Mouse (Mus musculus) C2C12 (cell line): ENCODE data around the gene Trp73. TPM values are rescaled to one million over a fixed set of nuclear protein-coding genes. Genes with fewer than 3 reads are reported as not detected.

Experiments
- H3K27me3 ChIP-seq: one replicate; pipeline ENCODE4 v1.6.1; 2011; ENCODE audit not compliant: control insufficient read depth, insufficient read depth, insufficient read length
- H3K36me3 ChIP-seq: one replicate; pipeline ENCODE4 v1.6.1; 2011; ENCODE audit not compliant: control insufficient read depth, insufficient read depth
- H3K4me3 ChIP-seq: one replicate; pipeline ENCODE4 v1.5.1; 2011; ENCODE audit warnings: mild to moderate bottlenecking, control low read depth; ENCODE audit not compliant: poor library complexity, insufficient read depth, severe bottlenecking
- H3K79me2 ChIP-seq: one replicate; pipeline ENCODE4 v1.6.1; 2011; ENCODE audit not compliant: control insufficient read depth, insufficient read depth
- H3K79me3 ChIP-seq: one replicate; pipeline ENCODE4 v1.6.1; 2011; ENCODE audit warnings: low read depth, control low read depth
- H3ac ChIP-seq: one replicate; pipeline ENCODE3; 2011; ENCODE audit warnings: low read depth; ENCODE audit not compliant: control insufficient read depth, insufficient read length
- CEBPB ChIP-seq: IDR thresholded peaks from one replicate; pipeline ENCODE4 v1.6.1; 2011; ENCODE audit warnings: low read depth, mild to moderate bottlenecking, control low read depth, moderate library complexity
- CTCF ChIP-seq: IDR thresholded peaks from one replicate; pipeline ENCODE4 v1.5.1; 2011; ENCODE audit not compliant: control insufficient read depth, insufficient read depth, insufficient read length
- FOSL1 ChIP-seq: IDR thresholded peaks from one replicate; pipeline ENCODE4 v1.8.0; 2011; ENCODE audit warnings: mild to moderate bottlenecking, low read length; ENCODE audit not compliant: poor library complexity, insufficient read depth, severe bottlenecking
- MAX ChIP-seq: IDR thresholded peaks from one replicate; pipeline ENCODE4 v1.6.1; 2011; ENCODE audit warnings: mild to moderate bottlenecking, control low read depth
- MYOD1 ChIP-seq: IDR thresholded peaks from one replicate; pipeline ENCODE4 v1.6.1; 2011; ENCODE audit warnings: low read depth; ENCODE audit not compliant: control insufficient read depth, insufficient read length
- MYOG ChIP-seq: IDR thresholded peaks from one replicate; pipeline ENCODE4 v1.6.1; 2011; ENCODE audit not compliant: control insufficient read depth, insufficient read length; ENCODE audit errors: extremely low read depth
- USF1 ChIP-seq: IDR thresholded peaks from one replicate; pipeline ENCODE4 v1.6.1; 2011; ENCODE audit warnings: low read depth, mild to moderate bottlenecking, control low read depth, moderate library complexity
- polyA plus RNA-seq: library from polyadenylated mRNA; unstranded; fragments of >200 nt; fragmentation: generic; extraction: Trizol; gene quantifications from one replicate; pipeline ENCODE4 v1.2.1, GENCODE M21; 2012; ENCODE audit warnings: missing spikeins

Gene Trp73
- polyA plus RNA-seq, 1 experiment, result 0.01 TPM

DNA sequence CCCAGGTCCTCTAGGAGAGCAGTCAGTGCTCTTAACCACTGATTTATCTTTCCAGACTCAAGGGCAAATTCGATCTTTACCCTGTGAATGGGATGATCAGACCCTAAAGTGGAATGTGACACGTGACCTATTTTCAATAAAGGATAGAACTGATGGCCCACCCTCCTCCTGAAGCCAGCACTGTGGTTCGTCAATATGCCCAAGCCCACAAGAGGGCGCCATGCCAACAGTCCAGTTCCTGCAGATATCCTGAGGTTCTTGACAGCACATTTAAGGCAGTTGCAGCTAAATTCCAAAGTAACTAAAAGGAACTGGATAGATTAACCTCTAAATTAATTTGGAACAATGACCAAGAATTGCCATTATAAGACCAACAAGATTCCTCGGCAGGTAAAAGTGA, 27.0 kb upstream of the Trp73 start:
- H3K4me3 ChIP-seq, result no peak overlapping the region
- no peak overlapping the region for H3ac ChIP-seq
- no peaks in the 10 kb centered on the region for H3K79me3 ChIP-seq
- no peaks in the 10 kb centered on the region for H3K36me3 ChIP-seq
- no peak for TF ChIP-seq CEBPB
- no peak for TF ChIP-seq CTCF
- no peak for TF ChIP-seq MYOD1
- TF ChIP-seq USF1, result peak; percentile 21
- no peaks in the 10 kb centered on the region for H3K79me2 ChIP-seq
- H3K27me3 ChIP-seq, result peaks cover 36% of the 10 kb centered on the region

DNA sequence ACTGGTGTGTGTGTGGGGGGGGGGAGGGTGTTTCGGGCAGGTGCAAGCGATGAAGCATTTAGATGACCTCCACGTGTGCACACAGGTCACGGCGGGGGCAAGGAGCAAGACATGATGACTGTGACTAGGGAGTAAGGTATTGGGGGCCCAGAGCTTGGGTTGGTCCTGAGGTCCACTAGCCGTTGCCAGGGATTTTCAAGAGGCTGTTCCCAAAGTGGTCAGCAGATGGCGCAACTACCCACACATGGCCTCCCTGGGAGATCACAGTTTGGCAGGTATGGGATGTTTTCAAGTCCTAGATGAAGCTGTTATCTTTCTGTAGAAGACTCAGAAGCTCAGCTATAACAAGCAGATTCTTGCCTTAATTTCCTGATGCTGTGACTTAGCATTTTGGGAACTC, 23.3 kb upstream of the Trp73 start:
- Histone ChIP-seq H3K27me3 (peaks cover 3% of the 10 kb centered on the region), H3ac (no peak overlapping the region), H3K79me3 (no peaks in the 10 kb centered on the region), H3K36me3 (peaks cover 5% of the 10 kb centered on the region), H3K4me3 (no peak overlapping the region), H3K79me2 (no peaks in the 10 kb centered on the region)
- TF ChIP-seq MYOD1 (no peak), CTCF (peak; percentile 68)

DNA sequence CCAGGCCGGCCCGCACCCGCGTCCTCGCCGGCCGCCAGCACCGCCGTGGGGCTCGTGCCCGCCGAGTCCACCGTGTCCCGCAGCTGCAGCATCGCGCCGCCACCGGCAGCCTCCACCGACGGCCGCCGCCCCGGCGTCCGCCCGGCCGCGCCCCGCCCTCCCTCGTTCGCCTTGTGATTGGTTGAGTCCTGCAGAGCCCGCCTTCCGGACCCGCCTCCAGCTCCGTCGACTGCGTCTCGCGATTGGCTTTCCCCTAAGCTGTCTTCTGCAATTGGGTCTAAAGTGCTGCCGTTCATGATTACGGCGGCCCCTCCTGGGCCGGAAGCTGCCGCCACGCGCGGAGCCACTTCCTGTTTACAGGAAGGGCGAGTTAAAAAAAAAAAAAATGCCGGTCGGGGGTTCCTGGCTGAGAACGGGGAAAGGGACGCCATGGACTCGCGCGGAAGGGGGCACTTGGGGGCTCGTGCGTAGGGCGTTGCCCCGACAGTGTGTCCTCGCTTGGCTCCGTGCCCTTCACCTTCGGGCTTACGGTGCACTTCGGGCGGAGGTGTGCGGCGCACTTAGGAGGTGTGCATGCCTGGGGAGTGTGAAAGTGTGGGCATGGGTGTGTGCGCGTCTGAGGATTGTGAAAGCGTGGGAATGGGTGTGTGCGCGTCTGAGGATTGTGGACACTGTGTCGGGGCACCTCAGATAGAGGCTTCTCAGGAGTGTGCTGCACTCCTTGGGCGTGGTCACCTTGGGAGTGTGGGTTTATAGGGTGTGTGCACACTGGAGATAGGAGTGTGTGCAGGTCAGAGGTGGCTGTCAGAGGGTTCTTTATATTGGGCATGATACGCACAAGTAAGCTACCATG, 20.8 kb upstream of the Trp73 start, which contains the start of gene Tprgl:
Gene Tprgl, minus strand, starts transcription at position 129 of the 853 bp plus-strand sequence.
- no peak for TF ChIP-seq CEBPB
- TF ChIP-seq USF1, result no peak
- no peak for TF ChIP-seq CTCF
- no peak for TF ChIP-seq MYOD1
- TF ChIP-seq FOSL1, result no peak
- TF ChIP-seq MAX, result no peak
- TF ChIP-seq MYOG, result no peak
- Histone ChIP-seq H3K79me3 (no peaks in the 10 kb centered on the region), H3K27me3 (no peaks in the 10 kb centered on the region), H3K4me3 (peak within 1 kb of the TSS; percentile 63), H3K36me3 (peaks cover 21% of the 10 kb centered on the region), H3K79me2 (no peaks in the 10 kb centered on the region), H3ac (peak within 1 kb of the TSS; percentile 95)

DNA sequence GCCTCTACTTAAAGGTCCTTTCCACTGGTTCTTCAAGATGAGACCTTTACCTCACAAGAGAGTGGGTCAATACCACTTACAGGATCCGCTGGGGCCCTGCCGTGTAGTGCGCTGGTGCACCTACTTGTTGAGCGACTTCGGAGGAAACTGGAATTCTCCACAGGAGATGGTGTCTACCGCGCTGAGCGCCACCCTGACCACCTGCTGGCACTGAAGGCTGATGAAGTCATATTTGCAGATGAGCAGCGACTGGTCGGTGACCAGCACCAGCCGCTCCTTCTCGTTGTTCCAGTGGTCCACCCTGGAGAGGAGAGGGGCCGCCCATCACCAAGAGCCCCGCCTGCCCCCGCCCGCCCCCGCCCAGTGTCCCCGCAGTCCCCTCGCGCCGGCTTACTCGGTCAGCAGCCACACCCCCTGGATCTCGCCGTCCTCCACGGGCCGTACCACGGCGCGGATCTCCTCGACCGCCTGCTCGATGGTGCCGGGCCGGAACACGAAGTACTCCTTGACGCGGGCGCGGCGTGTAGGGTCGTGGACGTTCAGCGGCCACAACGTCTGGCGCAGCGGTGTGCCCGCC, 20.0 kb upstream of the Trp73 start:
- H3K36me3 ChIP-seq, result peaks cover 21% of the 10 kb centered on the region
- H3K79me2 ChIP-seq, result no peaks in the 10 kb centered on the region
- TF ChIP-seq CEBPB (no peak), MAX (no peak), MYOG (no peak), MYOD1 (no peak), FOSL1 (no peak), USF1 (no peak), CTCF (no peak)
- no peaks in the 10 kb centered on the region for H3K27me3 ChIP-seq
- H3ac ChIP-seq, result peak overlapping the region; percentile 70
- peak overlapping the region; percentile 63 for H3K4me3 ChIP-seq
- no peaks in the 10 kb centered on the region for H3K79me3 ChIP-seq

DNA sequence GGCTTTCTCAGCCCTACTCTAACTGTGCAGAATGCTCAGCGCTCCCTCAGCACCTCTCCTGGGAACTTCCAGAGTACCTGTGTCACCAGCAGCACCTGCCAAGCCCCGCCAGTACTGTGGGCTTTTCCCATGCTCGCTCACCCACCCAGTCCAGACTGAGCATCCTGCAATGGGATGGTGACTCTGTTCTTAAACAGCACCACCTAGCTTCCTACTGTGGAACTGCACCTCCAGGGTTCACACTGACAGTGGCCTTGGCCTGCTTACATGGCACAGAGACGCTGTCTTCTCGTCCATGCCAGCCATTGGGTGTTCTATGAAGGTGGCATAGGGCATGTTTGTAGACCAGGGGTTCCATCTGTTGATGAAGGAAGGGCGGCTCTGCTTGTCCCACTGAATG, 19.0 kb upstream of the Trp73 start:
- no peak overlapping the region for H3K4me3 ChIP-seq
- no peaks in the 10 kb centered on the region for H3K27me3 ChIP-seq
- no peaks in the 10 kb centered on the region for H3K79me2 ChIP-seq
- no peak overlapping the region for H3ac ChIP-seq
- H3K79me3 ChIP-seq, result no peaks in the 10 kb centered on the region
- peaks cover 21% of the 10 kb centered on the region for H3K36me3 ChIP-seq
- TF ChIP-seq MYOG, result no peak
- TF ChIP-seq MAX, result no peak
- no peak for TF ChIP-seq CEBPB
- peak; percentile 92 for TF ChIP-seq CTCF
- TF ChIP-seq USF1, result no peak
- TF ChIP-seq MYOD1, result no peak

DNA sequence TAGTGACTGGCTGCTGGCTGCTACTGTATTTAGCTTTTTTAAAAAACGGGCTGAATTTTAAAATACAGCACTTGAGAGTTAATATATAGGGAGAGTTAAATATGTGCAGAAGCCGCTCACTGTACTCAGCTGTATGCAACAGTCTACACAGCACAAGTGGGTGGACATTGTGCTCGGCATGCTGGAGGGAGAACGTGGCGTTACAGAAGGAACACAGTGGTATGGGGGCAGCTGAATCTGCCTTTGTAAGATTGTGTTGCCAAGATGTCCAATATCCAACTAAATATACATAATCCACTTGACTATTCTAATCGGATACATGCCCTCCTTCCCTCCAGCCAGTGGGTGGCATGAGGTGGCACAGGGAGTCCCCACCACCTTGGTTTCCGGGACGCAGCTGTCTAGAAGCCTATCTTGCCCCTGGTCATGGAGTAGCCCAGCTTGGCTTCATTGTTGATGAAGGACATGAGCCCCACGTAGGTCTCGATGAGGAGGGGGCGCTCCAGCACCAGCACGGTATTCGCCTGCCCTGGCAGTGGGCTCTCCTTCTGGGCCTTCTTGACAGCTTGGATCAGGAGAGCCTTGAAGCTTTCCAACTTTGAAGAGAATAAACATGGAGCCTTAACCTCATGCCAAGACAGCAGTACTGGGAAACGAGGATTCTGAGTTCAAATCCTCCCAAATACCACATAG, 18.1 kb upstream of the Trp73 start:
- TF ChIP-seq CTCF, result no peak
- TF ChIP-seq MYOD1, result no peak
- H3K27me3 ChIP-seq, result no peaks in the 10 kb centered on the region
- peaks cover 21% of the 10 kb centered on the region for H3K36me3 ChIP-seq
- H3K4me3 ChIP-seq, result no peak overlapping the region
- no peaks in the 10 kb centered on the region for H3K79me3 ChIP-seq
- H3K79me2 ChIP-seq, result no peaks in the 10 kb centered on the region
- H3ac ChIP-seq, result no peak overlapping the region
